Mouse (Mus musculus): ENCODE measurements around the gene Ttk.

The Ttk gene

GRCm38 (mm10) chr9:83902086-83902485 lies 67.6 kb downstream of the Ttk start:
- DNase-seq: no peak

GRCm38 (mm10) chr9:83905820-83906219 lies 71.3 kb downstream of the Ttk start:
- DNase-seq: no peak

- no peak for DNase-seq
These were observed 72.5 kb downstream of the Ttk start for GRCm38 (mm10) chr9:83907017-83907416.

GRCm38 (mm10) chr9:83909836-83910235 lies 75.3 kb downstream of the Ttk start:
- DNase-seq: no peak

GRCm38 (mm10) chr9:83910926-83911325 lies 76.4 kb downstream of the Ttk start:
- no peak for DNase-seq

All from liver (tissue).